Mouse (Mus musculus): ENCODE results near the gene Myof.

Gene Myof

DNA sequence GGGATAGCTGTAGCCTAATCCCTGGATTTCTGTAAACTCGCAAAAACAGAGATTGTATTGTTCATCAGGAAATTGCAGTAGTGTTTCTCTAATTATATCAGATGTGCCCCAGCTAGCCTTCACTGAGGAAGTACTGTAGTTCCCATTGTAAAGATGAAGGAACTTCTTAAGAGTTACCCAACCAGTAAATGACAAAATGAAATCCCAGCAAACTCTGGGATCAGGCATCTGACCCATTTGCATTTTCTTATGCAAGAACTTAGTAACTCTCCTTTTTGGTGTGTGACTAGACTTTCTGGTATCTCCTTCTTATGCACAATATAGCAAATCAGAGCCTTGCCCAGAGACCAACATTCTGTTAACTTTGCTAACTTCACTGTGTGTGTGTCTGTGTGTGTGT lies 32.0 kb downstream of the Myof start:
- in situ Hi-C loops (cut with MboI; ENCODE audit: low sequenced_read_pairs) = no loop called here

DNA sequence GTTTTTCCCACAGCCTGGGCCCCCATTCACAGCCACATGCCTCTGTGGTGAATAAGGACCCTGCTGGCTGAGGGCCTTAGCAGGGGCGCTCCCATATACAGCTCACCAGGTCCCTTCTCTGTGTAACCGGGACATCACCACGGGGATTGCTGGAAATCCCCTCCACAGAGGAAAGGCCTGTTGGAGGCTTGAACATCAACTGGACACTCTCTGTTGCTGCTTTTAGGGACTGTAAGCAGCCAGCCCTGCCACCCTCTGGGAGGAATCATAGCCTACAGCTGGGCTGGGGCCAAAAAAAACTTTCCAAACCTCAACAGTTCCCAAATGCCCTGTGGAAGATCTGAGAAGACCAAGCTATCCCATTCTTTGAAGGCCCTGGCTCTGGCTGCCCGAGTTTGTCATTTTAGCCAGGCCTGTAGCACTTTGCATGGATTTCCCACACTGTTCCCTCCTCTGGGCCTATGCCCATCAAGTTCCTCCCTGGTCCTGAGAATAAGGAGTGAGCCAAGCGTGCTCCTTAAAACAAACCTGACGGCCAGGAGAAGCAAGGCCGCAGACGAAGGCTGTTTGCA lies 38.5 kb downstream of the Myof start:
- in situ Hi-C loops (cut with MboI; ENCODE audit: low sequenced_read_pairs) = no loop called here

GRCm38 (mm10) chr19:38003671-38004521 lies 39.5 kb downstream of the Myof start:
- in situ Hi-C loops (cut with MboI; ENCODE audit: low sequenced_read_pairs) = no loop called here

- in situ Hi-C loops (cut with MboI; ENCODE audit: low sequenced_read_pairs) = no loop called here
These were observed 40.6 kb downstream of the Myof start for GRCm38 (mm10) chr19:38002816-38003215.

GRCm38 (mm10) chr19:38000990-38001389 lies 42.4 kb downstream of the Myof start:
- in situ Hi-C loops (cut with MboI; ENCODE audit: low sequenced_read_pairs) = no loop called here

GRCm38 (mm10) chr19:37999941-38000340 lies 43.4 kb downstream of the Myof start:
- in situ Hi-C loops (cut with MboI; ENCODE audit: low sequenced_read_pairs) = no loop called here

- in situ Hi-C loops (cut with MboI; ENCODE audit: low sequenced_read_pairs) = no loop called here
These were observed 49.1 kb downstream of the Myof start for GRCm38 (mm10) chr19:37994301-37994700.

GRCm38 (mm10) chr19:37992184-37992554 lies 51.2 kb downstream of the Myof start:
- in situ Hi-C loops (cut with MboI; ENCODE audit: low sequenced_read_pairs) = no loop called here

- in situ Hi-C loops (cut with MboI; ENCODE audit: low sequenced_read_pairs) = no loop called here
These were observed 51.8 kb downstream of the Myof start for GRCm38 (mm10) chr19:37991399-37992183.

GRCm38 (mm10) chr19:37989971-37990370 lies 53.4 kb downstream of the Myof start:
- in situ Hi-C loops (cut with MboI; ENCODE audit: low sequenced_read_pairs) = no loop called here

GRCm38 (mm10) chr19:37988156-37988555 lies 55.2 kb downstream of the Myof start:
- in situ Hi-C loops (cut with MboI; ENCODE audit: low sequenced_read_pairs) = no loop called here

GRCm38 (mm10) chr19:37985730-37986129 lies 57.6 kb downstream of the Myof start:
- in situ Hi-C loops (cut with MboI; ENCODE audit: low sequenced_read_pairs) = no loop called here

- in situ Hi-C loops (cut with MboI; ENCODE audit: low sequenced_read_pairs) = no loop called here
These were observed 67.4 kb downstream of the Myof start for GRCm38 (mm10) chr19:37975951-37976350.

DNA sequence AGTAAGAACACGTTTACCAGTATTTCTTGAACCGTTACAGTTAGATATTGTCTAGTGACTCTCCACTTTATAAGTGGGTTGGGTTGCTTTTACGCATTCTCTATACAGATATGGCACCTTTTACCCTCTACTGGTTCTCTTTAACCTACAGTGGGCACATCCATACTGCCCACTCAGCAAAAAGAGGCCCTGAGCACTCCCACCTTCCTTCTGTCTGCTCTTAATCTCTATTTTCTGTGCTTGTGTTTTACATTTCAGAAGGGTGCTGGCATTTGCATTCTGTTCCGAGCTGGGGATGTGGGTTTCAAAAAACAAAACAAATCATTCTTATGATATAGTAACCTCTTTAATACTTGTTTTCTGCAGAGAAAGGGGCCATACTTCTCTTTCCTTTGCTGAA lies 72.8 kb downstream of the Myof start:
- in situ Hi-C loops (cut with MboI; ENCODE audit: low sequenced_read_pairs) = no loop called here

GRCm38 (mm10) chr19:37970004-37970403 lies 73.4 kb downstream of the Myof start:
- in situ Hi-C loops (cut with MboI; ENCODE audit: low sequenced_read_pairs) = no loop called here

GRCm38 (mm10) chr19:37965828-37966227 lies 77.5 kb downstream of the Myof start:
- in situ Hi-C loops (cut with MboI; ENCODE audit: low sequenced_read_pairs) = no loop called here

DNA sequence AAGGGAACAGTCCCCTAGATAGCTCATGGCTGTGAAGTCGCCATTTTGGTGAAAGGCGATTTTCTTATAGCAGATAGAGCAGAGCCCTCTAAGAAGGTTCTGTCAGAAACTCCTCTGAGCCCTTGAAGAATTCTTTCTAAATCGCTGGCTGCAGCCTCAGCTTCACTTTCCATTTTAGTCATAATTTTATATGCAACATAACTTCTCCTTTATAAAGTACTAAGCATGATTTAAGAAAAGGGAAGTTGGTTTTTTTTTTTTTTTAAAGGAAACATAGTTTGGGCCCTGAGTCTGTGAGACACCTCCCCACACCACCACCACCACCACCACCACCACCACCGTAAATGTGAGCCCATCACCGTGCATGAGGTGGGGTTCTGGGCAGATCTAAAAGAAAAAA lies 80.0 kb downstream of the Myof start:
- in situ Hi-C loops (cut with MboI; ENCODE audit: low sequenced_read_pairs) = no loop called here

DNA sequence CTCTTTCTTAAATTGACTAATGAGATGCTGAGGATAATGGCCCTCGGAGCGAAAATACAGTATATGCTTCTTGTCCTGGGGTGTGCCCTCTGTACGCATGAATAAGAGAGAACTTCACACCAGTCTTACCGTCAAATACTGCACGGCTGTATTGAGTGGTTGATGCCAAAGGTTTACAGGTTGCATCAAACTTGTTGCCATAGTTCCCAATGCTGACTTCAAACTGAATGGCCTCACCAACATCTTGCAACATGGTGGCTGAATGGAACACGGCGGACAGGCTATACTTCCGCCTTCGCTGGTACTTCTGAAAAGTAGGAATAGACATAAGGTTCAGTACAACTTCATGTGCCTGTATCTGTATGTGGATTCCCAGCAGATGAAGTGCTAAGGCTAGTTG lies 82.6 kb downstream of the Myof start:
- in situ Hi-C loops (cut with MboI; ENCODE audit: low sequenced_read_pairs) = no loop called here

GRCm38 (mm10) chr19:37959543-37960215 lies 83.7 kb downstream of the Myof start:
- in situ Hi-C loops (cut with MboI; ENCODE audit: low sequenced_read_pairs) = no loop called here

DNA sequence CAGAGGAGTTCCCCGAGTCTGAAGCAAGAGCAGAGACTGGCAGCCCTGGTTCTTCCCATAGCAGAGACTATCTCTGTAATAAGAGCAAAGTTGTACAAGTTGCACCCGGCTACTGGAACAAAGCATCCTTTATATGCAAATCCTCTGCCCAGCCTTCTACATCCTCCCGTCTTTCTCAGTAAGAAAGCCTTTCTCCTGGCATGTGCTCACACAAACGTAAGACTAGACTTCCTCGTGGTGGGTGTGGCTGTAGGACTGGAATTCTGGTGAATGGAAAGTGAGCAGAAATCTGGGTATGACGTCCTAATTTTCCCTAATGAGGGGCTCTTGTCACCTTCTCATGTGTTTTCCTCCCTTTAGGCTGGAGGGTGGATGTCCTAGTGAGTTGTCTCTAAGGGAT lies 84.3 kb downstream of the Myof start:
- in situ Hi-C loops (cut with MboI; ENCODE audit: low sequenced_read_pairs) = no loop called here

DNA sequence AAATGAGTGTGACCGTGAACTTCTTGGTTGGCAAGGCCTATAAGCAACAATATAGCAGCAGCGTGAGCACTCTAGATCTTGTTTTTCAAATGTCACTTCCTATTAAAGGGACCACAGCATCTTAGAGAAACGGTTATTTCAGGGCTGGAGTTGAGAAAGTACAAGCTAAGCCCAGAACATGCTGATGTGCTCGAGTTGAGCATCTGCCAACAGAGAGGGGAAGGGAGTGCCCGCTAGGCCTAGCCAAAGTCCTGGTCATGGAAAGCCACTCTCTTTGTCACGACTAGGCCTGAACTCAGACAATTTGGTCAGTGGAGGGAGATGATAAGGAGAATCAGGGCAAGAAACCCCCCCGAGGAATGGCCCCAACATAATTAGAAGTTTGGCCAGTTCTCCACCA lies 86.1 kb downstream of the Myof start:
- in situ Hi-C loops (cut with MboI; ENCODE audit: low sequenced_read_pairs) = no loop called here
